Mouse (Mus musculus): Measurements from ENCODE around the gene Hoxc10.

- TF ChIP-seq CTCF (IDR thresholded peaks at IDR 0.05): no peak
- no peak for TF ChIP-seq EP300 (IDR thresholded peaks at IDR 0.05)
Observed at GRCm38 (mm10) chr15:102955833-102956640, 10.6 kb upstream of the Hoxc10 start.

Measured in lung, postnatal 0 days (tissue).